Mouse (Mus musculus) B cell, adult 62 days (primary cell): ENCODE data around the gene Olfr1128. TPM values are rescaled to one million over a fixed set of nuclear protein-coding genes. Genes with fewer than 3 reads are reported as not detected.

ENCODE experiments used
- total RNA-seq: library from RNA; stranded (reverse); gene quantifications from 4 replicates; pipeline ENCODE4 v1.2.4, GENCODE M21; 2023

The Olfr1128 gene
- total RNA-seq = not detected in 4 replicates

GRCm38 (mm10) chr2:87545442-87545841 lies at the start of gene Olfr1128:
Olfr1128 (minus strand) TSS chr2:87545542.

GRCm38 (mm10) chr2:87573602-87574001 lies 28.3 kb upstream of the Olfr1128 start, which contains the start of gene Olfr1129:
Olfr1129 (plus strand) TSS chr2:87573902.

GRCm38 (mm10) chr2:87531496-87531895 lies 13.8 kb downstream of the Olfr1128 start, which contains the start of gene Olfr153:
Olfr153 (plus strand) TSS chr2:87531796.

GRCm38 (mm10) chr2:87506265-87506664 lies 39.1 kb downstream of the Olfr1128 start, which contains the start of gene Pramel6:
Pramel6 (plus strand) TSS chr2:87506565.

GRCm38 (mm10) chr2:87496993-87497392 lies 48.3 kb downstream of the Olfr1128 start, which contains the start of gene Pramel7:
Pramel7 (minus strand) TSS chr2:87497093.

Other genes starting within 250 kb of the Olfr1128 start
- gene Olfr1118, start 238.0 kb downstream of the Olfr1128 start, total RNA-seq = not detected in 4 replicates
- gene Olfr1120, start 190.7 kb downstream of the Olfr1128 start, total RNA-seq = not detected in 4 replicates
- not detected in 4 replicates for gene Olfr1121, start 175.6 kb downstream of the Olfr1128 start, total RNA-seq
- 0.15 to 0.26 TPM in 2 of 4 replicates, not detected in the others for gene Olfr1122, start 159.7 kb downstream of the Olfr1128 start, total RNA-seq
- gene Olfr1123, start 128.9 kb downstream of the Olfr1128 start, total RNA-seq = not detected in 4 replicates
- not detected in 4 replicates for gene Olfr1124, start 115.3 kb downstream of the Olfr1128 start, total RNA-seq
- not detected in 4 replicates for gene Olfr1126, start 91.6 kb downstream of the Olfr1128 start, total RNA-seq
- gene Pramel7, start 48.4 kb downstream of the Olfr1128 start, total RNA-seq = not detected in 4 replicates
- gene Pramel6, start 39.0 kb downstream of the Olfr1128 start, total RNA-seq = not detected in 4 replicates
- gene Olfr153, start 13.7 kb downstream of the Olfr1128 start, total RNA-seq = not detected in 4 replicates
- gene Olfr1129, start 28.4 kb upstream of the Olfr1128 start, total RNA-seq = not detected in 4 replicates
- not detected in 4 replicates for gene Olfr1130, start 60.7 kb upstream of the Olfr1128 start, total RNA-seq
- gene Olfr1131, start 81.6 kb upstream of the Olfr1128 start, total RNA-seq = not detected in 4 replicates
- not detected in 4 replicates for gene Olfr1132, start 92.0 kb upstream of the Olfr1128 start, total RNA-seq
- gene Olfr1133, start 101.8 kb upstream of the Olfr1128 start, total RNA-seq = not detected in 4 replicates
- gene Olfr1134, start 112.9 kb upstream of the Olfr1128 start, total RNA-seq = not detected in 4 replicates
- gene Olfr1135, start 128.1 kb upstream of the Olfr1128 start, total RNA-seq = not detected in 4 replicates
- not detected in 4 replicates for gene Olfr1136, start 148.4 kb upstream of the Olfr1128 start, total RNA-seq
- not detected in 4 replicates for gene Olfr1137, start 167.6 kb upstream of the Olfr1128 start, total RNA-seq
- not detected in 4 replicates for gene Olfr1138, start 194.4 kb upstream of the Olfr1128 start, total RNA-seq
- not detected in 4 replicates for gene Olfr1140, start 198.2 kb upstream of the Olfr1128 start, total RNA-seq
- not detected in 4 replicates for gene Olfr1141, start 208.4 kb upstream of the Olfr1128 start, total RNA-seq
- gene Olfr152, start 233.9 kb upstream of the Olfr1128 start, total RNA-seq = not detected in 4 replicates